Mouse (Mus musculus) ES-Bruce4 (cell line): ENCODE data around the gene Cdkl1.

ENCODE experiments used
- CTCF ChIP-seq: IDR thresholded peaks from one replicate; pipeline ENCODE4 v1.8.1; 2011; ENCODE audit warnings: low read depth, low read length
- EP300 ChIP-seq: IDR thresholded peaks from 2 replicates; pipeline ENCODE4 v1.6.1; 2011; ENCODE audit warnings: low read depth, low read length; ENCODE audit not compliant: insufficient read depth
- POLR2A ChIP-seq: IDR thresholded peaks from one replicate; pipeline ENCODE4 v1.8.1; 2011; ENCODE audit warnings: low read length; ENCODE audit not compliant: insufficient read depth

GRCm38 (mm10) chr12:69723376-69723775, 67.7 kb downstream of the Cdkl1 start:
- no peak for TF ChIP-seq CTCF
- no peak for TF ChIP-seq POLR2A
- TF ChIP-seq EP300: no peak
